Mouse (Mus musculus): ENCODE measurements at regions not wholly inside any gene's neighbourhood (a gene's known extent, or its start where the extent isn't known, plus 50 kb on each side); places are given as distances from the start of the nearest gene placed in this dataset.
A peak's percentile ranks its signal among the peaks of the same experiment; 100 is the strongest.

DNA sequence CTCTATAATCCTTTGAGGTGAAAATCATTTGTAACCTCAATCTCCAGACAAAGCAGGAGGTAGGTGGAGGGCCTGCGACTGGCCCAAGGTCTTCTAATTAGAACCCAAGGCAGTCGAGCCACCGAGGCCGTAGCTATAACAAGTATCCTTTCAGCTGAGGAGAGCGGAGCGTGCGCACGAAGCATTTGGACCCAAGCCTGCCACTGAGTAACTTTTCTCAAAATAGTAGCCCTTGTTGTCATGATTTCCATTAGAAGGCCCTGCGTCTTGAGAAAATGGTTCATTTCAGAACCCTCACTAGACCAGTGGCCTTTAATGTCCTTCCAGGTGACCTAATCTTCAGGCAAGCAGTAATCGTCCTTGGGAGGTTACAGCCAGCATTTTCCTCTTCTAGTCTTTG, 90.6 kb downstream of the H2al1j start:
- DNase-seq, result no peak
- Histone ChIP-seq H3K27ac (ENCODE audit: insufficient read depth, low read length) (no peak overlapping the region), H3K27me3 (ENCODE audit: control insufficient read depth, insufficient read depth, low read length) (no peaks in the 10 kb centered on the region; the same call in 1 of the 2 replicates), H3K4me1 (ENCODE audit: control insufficient read depth, insufficient read depth, low read length) (no peaks in the 10 kb centered on the region), H3K4me3 (replicated peaks; ENCODE audit: insufficient read depth, low read depth, low read length) (no peak overlapping the region)
- WGBS, result 80% methylated on average over 10 of the region's 10 CpGs
- TF ChIP-seq CTCF (IDR thresholded peaks at IDR 0.05; ENCODE audit: borderline replicate concordance, insufficient read depth, low read depth, low read length) (no peak), POLR2A (IDR thresholded peaks at IDR 0.05; ENCODE audit: borderline replicate concordance, insufficient read depth, low read length) (no peak)

DNA sequence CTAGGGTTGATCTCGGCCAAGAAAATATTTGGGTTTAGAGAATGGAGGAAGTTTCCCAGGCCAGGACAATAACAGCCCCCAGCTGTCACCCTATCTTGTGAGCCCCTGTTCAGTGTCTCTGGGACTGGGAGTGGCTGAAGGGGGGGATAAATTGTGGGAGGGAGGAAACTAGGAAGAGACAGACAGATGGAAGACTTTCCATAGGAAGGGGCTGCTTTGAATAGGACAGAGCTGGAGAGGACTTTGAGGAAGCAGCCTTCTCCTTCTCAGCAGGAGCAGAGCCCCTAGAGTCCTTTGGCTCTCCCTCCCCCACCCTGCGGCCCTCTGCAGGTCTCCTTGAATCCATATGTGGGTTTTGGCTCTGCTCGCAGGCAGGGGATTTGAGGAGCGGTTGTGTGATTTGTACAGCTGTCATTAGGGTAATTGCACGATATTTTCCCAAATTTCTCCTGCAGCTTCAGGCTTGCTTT, 91.6 kb downstream of the H2al1j start:
- Histone ChIP-seq H3K27me3 (ENCODE audit: control insufficient read depth, insufficient read depth, low read length) (no peaks in the 10 kb centered on the region; the same call in 1 of the 2 replicates), H3K4me1 (ENCODE audit: control insufficient read depth, insufficient read depth, low read length) (no peaks in the 10 kb centered on the region), H3K4me3 (replicated peaks; ENCODE audit: insufficient read depth, low read depth, low read length) (no peak overlapping the region), H3K27ac (ENCODE audit: insufficient read depth, low read length) (no peak overlapping the region)
- TF ChIP-seq CTCF (IDR thresholded peaks at IDR 0.05; ENCODE audit: borderline replicate concordance, insufficient read depth, low read depth, low read length) (no peak), POLR2A (IDR thresholded peaks at IDR 0.05; ENCODE audit: borderline replicate concordance, insufficient read depth, low read length) (no peak)
- 23% methylated on average over 5 of the region's 5 CpGs for WGBS
- no peak for DNase-seq

DNA sequence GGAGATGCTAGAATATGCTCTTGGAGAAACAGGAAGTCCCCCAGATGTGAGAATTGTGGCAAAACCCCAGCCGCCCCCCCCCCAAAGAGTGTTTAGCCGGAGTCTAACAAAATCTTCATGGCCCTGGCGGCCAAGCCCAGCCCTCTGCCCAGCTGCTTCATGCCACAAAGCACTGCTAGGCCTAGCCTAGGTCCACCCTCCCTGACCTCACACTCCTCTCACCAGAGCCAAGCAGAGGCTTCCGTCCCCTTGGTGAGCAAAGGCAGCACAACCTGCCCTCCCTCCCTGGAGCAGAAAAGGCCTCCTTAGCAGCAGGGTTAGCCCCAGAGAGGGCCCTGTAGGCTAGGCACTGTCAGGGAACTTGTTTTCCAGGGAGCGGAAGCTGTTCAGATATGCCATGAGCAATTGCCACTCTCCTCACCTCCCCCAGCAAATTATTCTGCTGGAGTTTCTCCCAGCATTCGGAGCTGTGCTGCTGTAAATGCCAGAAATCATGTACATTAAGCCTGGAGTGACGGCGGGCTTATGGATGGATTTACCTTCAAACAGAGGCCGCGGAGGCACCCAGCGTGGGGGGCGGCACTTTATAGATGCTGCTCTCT, 104.9 kb downstream of the H2al1j start:
- no peak for DNase-seq
- Histone ChIP-seq H3K4me1 (ENCODE audit: control insufficient read depth, insufficient read depth, low read length) (no peaks in the 10 kb centered on the region), H3K27ac (ENCODE audit: insufficient read depth, low read length) (no peak overlapping the region), H3K27me3 (ENCODE audit: control insufficient read depth, insufficient read depth, low read length) (peaks cover 1% of the 10 kb centered on the region; the same call in 1 of the 2 replicates), H3K4me3 (replicated peaks; ENCODE audit: insufficient read depth, low read depth, low read length) (no peak overlapping the region)
- TF ChIP-seq CTCF (IDR thresholded peaks at IDR 0.05; ENCODE audit: borderline replicate concordance, insufficient read depth, low read depth, low read length) (no peak), POLR2A (IDR thresholded peaks at IDR 0.05; ENCODE audit: borderline replicate concordance, insufficient read depth, low read length) (no peak)
- 82% methylated on average over 12 of the region's 12 CpGs for WGBS

DNA sequence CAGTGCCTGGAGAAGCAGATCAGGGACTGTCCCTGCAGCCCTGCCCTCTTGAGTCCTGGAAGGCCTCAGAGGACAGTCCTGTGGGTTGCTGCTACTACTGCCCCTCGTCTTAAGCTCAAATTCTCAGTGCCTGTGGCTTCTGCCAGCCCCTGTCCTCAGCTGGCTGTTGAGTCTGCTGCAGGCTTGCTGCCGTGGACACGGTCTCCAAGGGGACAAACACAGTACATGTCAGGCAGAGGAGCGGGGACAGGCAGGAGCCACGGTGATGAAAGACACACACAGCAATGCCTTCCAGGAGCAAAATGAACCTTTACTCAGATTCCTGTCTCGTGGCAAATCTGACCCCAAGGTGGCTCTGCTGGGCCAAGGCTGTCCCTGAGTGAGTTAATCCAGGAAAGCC, 107.7 kb downstream of the H2al1j start:
- Histone ChIP-seq H3K4me1 (ENCODE audit: control insufficient read depth, insufficient read depth, low read length) (no peaks in the 10 kb centered on the region), H3K4me3 (replicated peaks; ENCODE audit: insufficient read depth, low read depth, low read length) (no peak overlapping the region), H3K27ac (ENCODE audit: insufficient read depth, low read length) (no peak overlapping the region), H3K27me3 (ENCODE audit: control insufficient read depth, insufficient read depth, low read length) (peaks cover 1% of the 10 kb centered on the region; the same call in 1 of the 2 replicates)
- no peak for DNase-seq
- 52% methylated on average over 6 of the region's 6 CpGs for WGBS
- TF ChIP-seq CTCF (IDR thresholded peaks at IDR 0.05; ENCODE audit: borderline replicate concordance, insufficient read depth, low read depth, low read length) (no peak), POLR2A (IDR thresholded peaks at IDR 0.05; ENCODE audit: borderline replicate concordance, insufficient read depth, low read length) (no peak)

DNA sequence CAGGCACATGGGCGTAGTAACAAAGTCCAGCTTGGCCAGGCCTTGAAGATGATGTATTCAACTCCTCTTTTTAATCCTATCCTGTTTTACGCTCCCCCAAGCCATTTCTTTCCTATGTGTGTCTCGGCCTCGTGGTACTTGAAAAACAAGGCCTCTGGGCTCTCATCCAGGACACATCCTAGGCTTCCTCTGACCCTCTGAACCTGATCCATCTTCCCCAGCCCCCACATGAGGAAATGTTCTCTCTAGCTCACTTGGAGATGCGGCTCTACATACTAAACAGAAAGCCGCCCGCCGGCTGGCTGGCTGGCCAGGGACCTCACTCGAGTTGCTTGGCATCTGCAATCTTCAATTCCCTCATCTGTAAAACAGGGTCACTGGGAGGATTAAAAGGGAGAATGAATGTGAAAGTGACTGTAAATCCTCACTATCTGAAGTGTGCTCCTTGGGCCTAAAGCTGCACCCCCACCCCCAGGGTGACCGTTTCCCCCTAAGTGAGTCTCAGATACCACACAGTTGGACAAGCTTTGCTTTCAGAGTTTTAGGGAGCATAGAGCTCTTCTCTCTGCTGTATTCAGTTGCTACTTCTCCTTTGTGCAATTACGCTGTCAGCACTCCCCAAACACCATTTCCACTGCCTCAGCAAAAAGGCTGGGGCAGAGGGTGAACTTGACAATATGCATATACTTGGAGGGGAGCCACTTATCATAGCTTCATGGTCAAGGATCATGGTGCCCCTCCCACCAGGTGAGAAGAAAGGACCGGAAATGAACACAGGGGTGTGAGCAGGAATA, 109.7 kb downstream of the H2al1j start:
- H3K4me3 ChIP-seq (replicated peaks; ENCODE audit: insufficient read depth, low read depth, low read length), result no peak overlapping the region
- H3K27me3 ChIP-seq (ENCODE audit: control insufficient read depth, insufficient read depth, low read length), result peaks cover 1% of the 10 kb centered on the region; the same call in 1 of the 2 replicates
- H3K27ac ChIP-seq (ENCODE audit: insufficient read depth, low read length), result no peak overlapping the region
- no peak for TF ChIP-seq CTCF (IDR thresholded peaks at IDR 0.05; ENCODE audit: borderline replicate concordance, insufficient read depth, low read depth, low read length)
- no peak for TF ChIP-seq POLR2A (IDR thresholded peaks at IDR 0.05; ENCODE audit: borderline replicate concordance, insufficient read depth, low read length)
- WGBS, result 72% methylated on average over 12 of the region's 12 CpGs
- H3K4me1 ChIP-seq (ENCODE audit: control insufficient read depth, insufficient read depth, low read length), result no peaks in the 10 kb centered on the region
- DNase-seq, result peak in 1 of 2 experiments; percentile 34

DNA sequence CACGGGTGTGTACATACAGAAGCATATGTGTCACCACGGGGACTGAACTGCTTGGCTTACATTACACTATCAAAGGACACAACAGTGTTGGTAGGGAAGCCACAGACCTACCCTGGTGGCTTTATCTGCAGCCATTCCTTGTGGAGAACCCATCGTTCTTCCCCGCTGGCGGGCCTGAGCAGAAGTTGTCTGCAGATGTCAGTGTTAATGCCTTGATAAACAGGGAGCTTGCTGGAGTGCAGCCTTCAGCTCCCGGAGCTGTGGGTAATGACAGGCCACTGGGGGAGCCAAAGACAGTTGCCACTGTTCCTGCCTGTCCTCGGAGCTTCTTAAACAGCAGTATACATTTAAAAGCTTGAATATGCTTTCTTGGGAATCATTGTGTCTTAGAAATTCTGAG, 115.9 kb downstream of the H2al1j start:
- TF ChIP-seq POLR2A (IDR thresholded peaks at IDR 0.05; ENCODE audit: borderline replicate concordance, insufficient read depth, low read length) (no peak), CTCF (IDR thresholded peaks at IDR 0.05; ENCODE audit: borderline replicate concordance, insufficient read depth, low read depth, low read length) (no peak)
- 70% methylated on average over 7 of the region's 7 CpGs for WGBS
- DNase-seq, result no peak
- H3K27me3 ChIP-seq (ENCODE audit: control insufficient read depth, insufficient read depth, low read length), result no peaks in the 10 kb centered on the region
- peaks cover 3% of the 10 kb centered on the region; the same call in 1 of the 2 replicates for H3K4me1 ChIP-seq (ENCODE audit: control insufficient read depth, insufficient read depth, low read length)
- H3K27ac ChIP-seq (ENCODE audit: insufficient read depth, low read length), result no peak overlapping the region
- no peak overlapping the region for H3K4me3 ChIP-seq (replicated peaks; ENCODE audit: insufficient read depth, low read depth, low read length)

DNA sequence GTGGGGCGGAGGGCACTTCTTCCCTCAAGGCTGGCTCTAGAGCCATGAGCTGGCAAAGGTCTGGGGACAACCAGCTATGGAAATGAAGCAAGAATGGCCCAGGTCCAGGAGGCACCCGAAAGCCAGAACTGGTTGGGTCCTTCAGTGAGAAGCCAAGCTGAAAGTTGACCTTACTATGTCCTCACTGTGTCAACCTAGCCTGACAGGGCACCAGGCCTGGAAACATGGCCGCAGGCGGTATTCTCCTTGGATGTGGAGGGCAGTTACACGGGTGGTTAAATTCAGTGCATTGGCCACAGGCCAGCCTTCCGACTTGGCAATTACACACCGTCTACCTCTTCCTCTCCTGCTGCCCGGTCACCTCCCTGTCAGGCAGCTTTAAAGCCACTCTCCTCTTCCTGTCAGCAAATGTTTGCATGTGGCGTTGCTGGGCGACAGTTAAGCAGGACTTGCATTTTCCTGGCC, 116.7 kb downstream of the H2al1j start:
- H3K27me3 ChIP-seq (ENCODE audit: control insufficient read depth, insufficient read depth, low read length), result no peaks in the 10 kb centered on the region
- H3K27ac ChIP-seq (ENCODE audit: insufficient read depth, low read length), result no peak overlapping the region
- peak; percentile 24 to 33 for DNase-seq
- 25% methylated on average over 10 of the region's 10 CpGs for WGBS
- TF ChIP-seq CTCF (IDR thresholded peaks at IDR 0.05; ENCODE audit: borderline replicate concordance, insufficient read depth, low read depth, low read length) (no peak), POLR2A (IDR thresholded peaks at IDR 0.05; ENCODE audit: borderline replicate concordance, insufficient read depth, low read length) (no peak)
- H3K4me1 ChIP-seq (ENCODE audit: control insufficient read depth, insufficient read depth, low read length), result peaks cover 3% of the 10 kb centered on the region; the same call in 1 of the 2 replicates
- no peak overlapping the region for H3K4me3 ChIP-seq (replicated peaks; ENCODE audit: insufficient read depth, low read depth, low read length)
